Comparison of ENCODE assay signal across 13 mouse cellular contexts in genomic region chr4:106582428-106583153, GRCm38 (mm10). TPM values are rescaled to one million over a fixed set of nuclear protein-coding genes. Genes with fewer than 3 reads are reported as not detected.
DNase-seq lines count a peak whose midpoint lies in the region; ATAC-seq and TF ChIP-seq lines count a peak whose summit lies in the region.
"Had no signal": no experiment of that assay in that cellular context is flagged by ENCODE, and none has a peak within 500 bp of the region (broad histone marks: within the 10 kb centered on the region; RNA-seq: fewer than 3 reads in every experiment).

No protein-coding gene starts in this region.

- peak; percentile 76; the same call in 1 of the 2 replicates for TF ChIP-seq EP300 in liver, postnatal 0 days (IDR thresholded peaks at IDR 0.05; ENCODE audit: low read depth)

- peaks cover 30% of the 10 kb centered on the region for H3K36me3 ChIP-seq in hindbrain, embryonic 11.5 days (ENCODE audit: control insufficient read depth, insufficient read depth, low read length)
- H3K36me3 ChIP-seq in hindbrain, embryonic 12.5 days = peaks cover 98% of the 10 kb centered on the region
- H3K36me3 ChIP-seq in liver, postnatal 0 days (replicated peaks; ENCODE audit: insufficient read depth, low read length) = peaks cover 56% of the 10 kb centered on the region
- peaks cover 90% of the 10 kb centered on the region for H3K36me3 ChIP-seq in neural tube, embryonic 15.5 days

- no peaks in the 10 kb centered on the region for H3K4me1 ChIP-seq in hindbrain, embryonic 11.5 days (replicated peaks; ENCODE audit: control insufficient read depth, insufficient read depth, low read length)
- H3K4me1 ChIP-seq in hindbrain, embryonic 12.5 days = no peaks in the 10 kb centered on the region; the same call in 1 of the 2 replicates
- H3K4me1 ChIP-seq in liver, postnatal 0 days (ENCODE audit: insufficient read depth) = peaks cover 25% of the 10 kb centered on the region
- no peaks in the 10 kb centered on the region for H3K4me1 ChIP-seq in neural tube, embryonic 15.5 days
- H3K4me1 ChIP-seq: hindbrain, embryonic 10.5 days had no signal

- peak overlapping the region; percentile 42; the same call in 1 of the 2 replicates for H3K27ac ChIP-seq in hindbrain, embryonic 11.5 days (ENCODE audit: low read depth, low read length)
- H3K27ac ChIP-seq in hindbrain, embryonic 12.5 days = no peak overlapping the region
- H3K27ac ChIP-seq in liver, postnatal 0 days (ENCODE audit: low read depth) = peak overlapping the region; percentile 86
- H3K27ac ChIP-seq in neural tube, embryonic 15.5 days (replicated peaks) = no peak overlapping the region
- H3K27ac ChIP-seq: hindbrain, embryonic 10.5 days had no signal

- ATAC-seq in hindbrain, embryonic 11.5 days (ENCODE audit: low FRiP score) = no peak
- no peak for ATAC-seq in hindbrain, embryonic 12.5 days (ENCODE audit: low FRiP score)
- peak; percentile 88 for ATAC-seq in liver, postnatal 0 days
- no peak for ATAC-seq in neural tube, embryonic 15.5 days (ENCODE audit: low FRiP score)
- ATAC-seq: midbrain, embryonic 16.5 days had no signal

- no peaks in the 10 kb centered on the region for H3K27me3 ChIP-seq in hindbrain, embryonic 11.5 days (ENCODE audit: control insufficient read depth, insufficient read depth, low read length)
- no peaks in the 10 kb centered on the region for H3K27me3 ChIP-seq in hindbrain, embryonic 12.5 days
- no peaks in the 10 kb centered on the region for H3K27me3 ChIP-seq in liver, postnatal 0 days (ENCODE audit: insufficient read depth, low read length)
- no peaks in the 10 kb centered on the region for H3K27me3 ChIP-seq in neural tube, embryonic 15.5 days (replicated peaks)

- TF ChIP-seq CTCF in liver, postnatal 0 days (IDR thresholded peaks at IDR 0.05; ENCODE audit: low read depth) = peak; percentile 24; the same call in 1 of the 2 replicates

- WGBS in hindbrain, embryonic 11.5 days = 91% methylated on average over 12 of the region's 12 CpGs
- WGBS in hindbrain, embryonic 12.5 days = 90% methylated on average over 12 of the region's 12 CpGs
- 52% methylated on average over 12 of the region's 12 CpGs for WGBS in liver, postnatal 0 days (ENCODE audit: insufficient replicate concordance)
- 92% methylated on average over 12 of the region's 12 CpGs for WGBS in neural tube, embryonic 15.5 days

- H3K9ac ChIP-seq in hindbrain, embryonic 11.5 days (ENCODE audit: low read depth, low read length) = no peak overlapping the region
- H3K9ac ChIP-seq in hindbrain, embryonic 12.5 days = no peak overlapping the region
- H3K9ac ChIP-seq in liver, postnatal 0 days (replicated peaks) = peak overlapping the region; percentile 54
- no peak overlapping the region for H3K9ac ChIP-seq in neural tube, embryonic 15.5 days (replicated peaks)

- H3K4me3 ChIP-seq in hindbrain, embryonic 11.5 days (ENCODE audit: low read depth, low read length) = no peak overlapping the region
- no peak overlapping the region for H3K4me3 ChIP-seq in hindbrain, embryonic 12.5 days
- H3K4me3 ChIP-seq in liver, postnatal 0 days (ENCODE audit: low read depth, low read length) = peak overlapping the region; percentile 17
- no peak overlapping the region for H3K4me3 ChIP-seq in neural tube, embryonic 15.5 days (replicated peaks)
- H3K4me3 ChIP-seq: hindbrain, embryonic 10.5 days had no signal

- no peak overlapping the region for H3K4me2 ChIP-seq in hindbrain, embryonic 11.5 days (replicated peaks; ENCODE audit: low read depth, low read length)
- H3K4me2 ChIP-seq in hindbrain, embryonic 12.5 days (replicated peaks) = no peak overlapping the region
- H3K4me2 ChIP-seq in liver, postnatal 0 days (ENCODE audit: low read depth, low read length) = peak overlapping the region; percentile 58
- no peak overlapping the region for H3K4me2 ChIP-seq in neural tube, embryonic 15.5 days

- no peak for DNase-seq in hindbrain, embryonic 11.5 days (ENCODE audit: low spot score)
- DNase-seq in MEL-GATA-1-ER (ENCODE audit: extremely low read depth, low read depth) = peak; percentile 90
- DNase-seq in kidney, adult 8-10 months = peak; percentile 87 to 89
- peak; percentile 61 for DNase-seq in liver, postnatal 0 days
- DNase-seq in gastrocnemius, adult 8-10 months (ENCODE audit: low spot score in 2 of 2) = no peak
- DNase-seq in adrenal gland, postnatal 10 days = no peak
- DNase-seq: adrenal gland, adult 2 months; layer of hippocampus, postnatal 36 days had no signal

- no peaks in the 10 kb centered on the region for H3K9me3 ChIP-seq in hindbrain, embryonic 11.5 days (ENCODE audit: control insufficient read depth, low read length)
- no peaks in the 10 kb centered on the region for H3K9me3 ChIP-seq in hindbrain, embryonic 12.5 days (replicated peaks)
- H3K9me3 ChIP-seq in liver, postnatal 0 days (ENCODE audit: low read length) = no peaks in the 10 kb centered on the region
- no peaks in the 10 kb centered on the region for H3K9me3 ChIP-seq in neural tube, embryonic 15.5 days (replicated peaks)
- H3K9me3 ChIP-seq: hindbrain, embryonic 10.5 days had no signal

RNA-seq across cellular contexts. Expression of gene Dhcr24, which starts 21.8 kb away (rescaled TPM):
- 29.6 and 34.9 TPM in 2 replicates for polyA plus RNA-seq in hindbrain, embryonic 11.5 days (2014; fragmentation: Nextera tagmentation; extraction: Ambion mirVana)
- 6.9 and 7.3 TPM in 2 replicates for polyA plus RNA-seq in hindbrain, embryonic 12.5 days (2016; fragmentation: Nextera tagmentation; extraction: Ambion mirVana)
- polyA plus RNA-seq in liver, postnatal 0 days (2015; fragmentation: Nextera tagmentation; extraction: Ambion mirVana) = 13.6 and 17.1 TPM in 2 replicates
- polyA plus RNA-seq in neural tube, embryonic 15.5 days (2015; fragmentation: Nextera tagmentation; extraction: Ambion mirVana) = 4.6 and 4.8 TPM in 2 replicates
- 1 to 10 TPM; 1.2 to 2.5 (median 1.8) TPM for total RNA-seq in gastrocnemius, adult 8-10 months (2022)
- 10 to 100 TPM; 54.2 to 88.2 TPM for total RNA-seq in adrenal gland, postnatal 10 days (2021)

RNA-seq across cellular contexts. Expression of gene Lexm, which starts 34.5 kb away (rescaled TPM):
- polyA plus RNA-seq in hindbrain, embryonic 11.5 days (2014; fragmentation: Nextera tagmentation; extraction: Ambion mirVana) = 0.17 and 0.19 TPM in 2 replicates
- polyA plus RNA-seq in hindbrain, embryonic 12.5 days (2016; fragmentation: Nextera tagmentation; extraction: Ambion mirVana) = 0.29 and 0.70 TPM in 2 replicates
- polyA plus RNA-seq in liver, postnatal 0 days (2015; fragmentation: Nextera tagmentation; extraction: Ambion mirVana) = not detected in 2 replicates
- not detected in 2 replicates for polyA plus RNA-seq in neural tube, embryonic 15.5 days (2015; fragmentation: Nextera tagmentation; extraction: Ambion mirVana)
- total RNA-seq in gastrocnemius, adult 8-10 months (2022) = not detected
- total RNA-seq in adrenal gland, postnatal 10 days (2021) = not detected
- total RNA-seq: adrenal gland, adult 2 months; layer of hippocampus, postnatal 36 days had no signal
- polyA plus RNA-seq: adrenal gland, adult 2 months; midbrain, embryonic 16.5 days; thymus, postnatal 0 days had no signal

RNA-seq across cellular contexts. Expression of gene Ttc22, which starts 39.6 kb away (rescaled TPM):
- polyA plus RNA-seq in hindbrain, embryonic 11.5 days (2014; fragmentation: Nextera tagmentation; extraction: Ambion mirVana) = 0.08 and 0.13 TPM in 2 replicates
- 0.68 and 0.83 TPM in 2 replicates for polyA plus RNA-seq in hindbrain, embryonic 12.5 days (2016; fragmentation: Nextera tagmentation; extraction: Ambion mirVana)
- polyA plus RNA-seq in liver, postnatal 0 days (2015; fragmentation: Nextera tagmentation; extraction: Ambion mirVana) = not detected in 2 replicates
- polyA plus RNA-seq in neural tube, embryonic 15.5 days (2015; fragmentation: Nextera tagmentation; extraction: Ambion mirVana) = 2.0 and 2.2 TPM in 2 replicates
- total RNA-seq in gastrocnemius, adult 8-10 months (2022) = not detected
- under 1 TPM; 0.09 to 0.18 TPM for total RNA-seq in adrenal gland, postnatal 10 days (2021)
- polyA plus RNA-seq: adrenal gland, adult 2 months; hindbrain, embryonic 10.5 days had no signal

Comparison
In these comparisons a context has a peak if more than half of its experiments do, and no peak if none do; other contexts are left out.
1. H3K27ac ChIP-seq: peak in hindbrain, embryonic 11.5 days (single experiment) and liver, postnatal 0 days (single experiment); none in hindbrain, embryonic 12.5 days (single experiment) and neural tube, embryonic 15.5 days (single experiment).
2. DNase-seq: peak in MEL-GATA-1-ER (single experiment), kidney, adult 8-10 months (2 of 2) and liver, postnatal 0 days (single experiment); none in hindbrain, embryonic 11.5 days (single experiment), gastrocnemius, adult 8-10 months (0 of 2) and adrenal gland, postnatal 10 days (single experiment).